Mouse (Mus musculus) layer of hippocampus, adult 11-12 months (tissue): ENCODE measurements around the gene Prkaa1.
"Not testable (repeated sequence)": the region's sequence is repeated elsewhere in the genome, so short reads cannot be mapped to it uniquely, and the experiment has no call there.

Source experiments
- DNase-seq: peaks from one replicate; pipeline ENCODE4 v3.0.0; 2022; ENCODE audit warnings: low spot score

Prkaa1 gene

GRCm38 (mm10) chr15:5129111-5129805 lies 14.4 kb upstream of the Prkaa1 start:
- DNase-seq, result no peak

- DNase-seq, result not testable (repeated sequence)
Measured at GRCm38 (mm10) chr15:5130887-5131668, 12.6 kb upstream of the Prkaa1 start.

DNA sequence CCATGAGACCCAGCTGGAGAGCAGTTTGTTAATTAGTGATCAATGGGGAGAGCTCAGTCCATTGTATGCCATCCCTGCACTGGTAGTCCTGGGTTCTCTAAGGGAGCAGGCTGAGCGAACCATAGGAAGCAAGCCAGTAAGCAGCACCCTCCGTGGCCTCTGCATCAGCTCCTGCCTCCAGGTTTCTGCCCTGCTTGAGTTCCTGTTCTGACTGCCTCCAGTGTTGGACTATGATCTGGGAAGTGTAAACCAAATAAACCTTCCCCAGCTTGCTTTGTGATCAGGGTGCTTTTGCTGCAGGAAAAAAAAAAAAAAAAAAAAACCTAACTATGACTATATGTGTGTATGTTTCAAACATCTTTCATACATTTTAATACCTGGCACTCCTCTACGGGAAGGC lies 10.4 kb upstream of the Prkaa1 start:
- DNase-seq, result no peak

- DNase-seq, result no peak
Measured at GRCm38 (mm10) chr15:5134179-5134578, 9.5 kb upstream of the Prkaa1 start.

GRCm38 (mm10) chr15:5134945-5135483 lies 8.6 kb upstream of the Prkaa1 start:
- no peak for DNase-seq

DNA sequence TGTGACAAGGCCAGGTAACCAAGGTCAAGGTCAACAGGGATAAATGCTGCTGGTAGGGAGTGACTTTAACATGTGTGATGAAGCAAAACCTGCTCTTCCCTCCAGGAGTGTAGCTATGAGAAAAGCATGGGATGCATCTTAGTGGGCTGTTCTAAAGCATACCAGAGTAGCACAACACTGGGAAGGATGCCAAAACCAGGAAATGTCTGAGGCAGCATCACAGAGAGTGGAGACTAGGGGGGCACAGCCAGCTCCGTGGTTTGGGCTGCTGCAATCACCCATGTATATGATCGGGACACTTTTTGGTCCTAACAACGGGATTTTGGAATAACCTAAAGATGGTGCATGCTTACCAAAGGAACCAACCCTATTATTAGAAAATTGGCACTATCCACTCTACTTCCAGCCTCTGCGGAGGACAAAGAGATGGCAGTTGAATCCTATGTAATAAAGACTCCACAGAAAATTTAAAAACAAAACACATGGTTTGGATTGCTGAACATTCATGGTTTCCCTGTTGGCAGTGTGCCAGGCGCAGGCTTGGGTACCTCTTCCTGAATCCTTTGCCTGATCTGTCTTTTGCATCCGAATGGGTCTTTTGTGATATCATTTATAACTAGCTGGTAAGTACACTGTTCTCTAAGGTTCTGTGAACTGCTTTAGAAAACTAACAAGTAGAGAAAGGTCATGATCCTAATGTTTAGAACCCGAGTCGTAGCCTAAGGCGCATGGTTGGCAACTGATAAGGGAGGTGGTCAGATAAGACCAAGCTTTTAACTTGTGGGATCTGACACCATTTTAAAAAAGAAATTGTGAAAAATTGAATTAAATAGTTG lies 5.4 kb upstream of the Prkaa1 start:
- DNase-seq, result no peak

GRCm38 (mm10) chr15:5139366-5139765 lies 4.3 kb upstream of the Prkaa1 start:
- no peak for DNase-seq

- no peak for DNase-seq
Measured at GRCm38 (mm10) chr15:5139863-5140262, 3.8 kb upstream of the Prkaa1 start.

DNA sequence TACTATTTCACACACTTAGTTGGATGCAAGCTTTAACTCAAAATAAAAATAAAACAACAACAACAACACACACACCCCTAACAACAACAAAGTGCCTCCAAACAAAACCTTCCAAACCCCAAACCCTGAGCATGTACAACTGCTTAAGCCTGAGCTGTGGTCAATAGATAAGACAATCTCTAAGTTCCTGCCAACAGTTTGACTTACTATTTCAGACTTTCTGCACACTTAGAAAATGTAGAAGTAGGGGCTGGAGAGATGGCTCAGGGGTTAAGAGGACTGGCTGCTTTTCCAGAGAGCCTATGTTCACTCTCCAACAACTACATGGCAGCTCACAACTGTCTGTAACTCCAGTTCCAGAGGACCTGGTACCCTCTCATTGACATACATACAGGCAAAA lies 3.3 kb upstream of the Prkaa1 start:
- DNase-seq, result no peak

GRCm38 (mm10) chr15:5142047-5142446 lies 1.6 kb upstream of the Prkaa1 start:
- DNase-seq, result no peak

DNA sequence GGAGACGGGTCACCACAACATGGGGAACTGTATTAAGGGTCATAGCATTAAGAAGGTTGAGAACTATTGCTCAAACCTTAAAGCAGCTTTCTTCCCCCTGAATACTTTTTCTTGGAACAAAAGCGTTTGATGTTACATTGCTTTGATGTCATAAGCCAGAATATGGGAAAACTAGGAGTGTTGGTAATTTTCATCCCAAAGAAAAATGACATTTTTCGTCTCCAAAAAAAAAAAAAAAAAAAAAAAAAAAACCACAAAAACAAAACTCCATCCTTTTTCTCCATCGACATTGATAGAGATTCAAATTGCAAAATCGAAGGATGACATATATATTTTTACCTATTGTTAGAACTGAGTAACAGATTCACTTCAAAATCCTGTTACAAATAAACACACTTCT lies 947 bp upstream of the Prkaa1 start:
- DNase-seq, result no peak

- no peak for DNase-seq
Measured at GRCm38 (mm10) chr15:5144021-5144778, 539 bp downstream of the Prkaa1 start.

- DNase-seq, result no peak
Measured at GRCm38 (mm10) chr15:5145196-5145945, 1.7 kb downstream of the Prkaa1 start.

- DNase-seq, result no peak
Measured at GRCm38 (mm10) chr15:5149187-5149586, 5.5 kb downstream of the Prkaa1 start.

DNA sequence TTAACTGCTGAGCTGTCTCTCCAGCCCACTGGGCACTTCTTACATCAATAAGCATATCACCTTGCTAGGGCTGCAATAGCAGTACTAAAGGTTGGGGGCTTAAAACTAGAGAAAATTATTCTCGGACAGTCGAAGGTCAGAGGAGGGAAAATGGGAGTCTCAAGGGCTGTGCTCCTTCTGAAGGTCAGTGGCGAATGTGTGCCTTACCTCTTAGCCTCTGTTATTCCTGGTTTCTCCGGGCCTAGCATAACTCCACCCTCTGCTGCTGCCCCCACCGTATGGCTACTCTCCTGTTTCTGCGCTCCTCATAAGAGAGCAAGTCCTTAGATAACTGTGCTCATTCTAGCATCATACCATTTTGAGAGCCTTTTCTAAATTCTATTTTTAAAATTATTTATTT lies 8.5 kb downstream of the Prkaa1 start:
- DNase-seq, result no peak

- no peak for DNase-seq
Measured at GRCm38 (mm10) chr15:5154621-5155020, 11.0 kb downstream of the Prkaa1 start.

DNA sequence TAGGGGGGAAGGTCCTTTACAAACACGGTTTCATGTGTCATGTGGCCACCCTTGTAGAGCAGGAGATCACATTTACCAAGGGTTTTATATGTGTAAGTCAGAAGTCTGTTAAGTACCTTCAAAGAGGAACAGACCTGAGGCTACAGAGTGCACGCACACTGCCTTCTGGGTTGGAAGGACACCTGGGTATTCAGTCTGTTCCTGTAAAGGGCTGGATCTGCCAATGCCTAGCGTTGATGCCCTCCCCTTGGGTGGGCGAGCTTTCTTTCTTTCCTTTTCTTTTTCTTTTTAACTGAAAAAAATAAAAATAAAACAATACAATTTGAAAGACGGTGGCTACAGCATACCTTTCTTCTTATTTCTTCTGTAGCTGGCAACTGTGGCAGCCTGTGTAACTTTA lies 11.4 kb downstream of the Prkaa1 start:
- DNase-seq, result no peak

DNA sequence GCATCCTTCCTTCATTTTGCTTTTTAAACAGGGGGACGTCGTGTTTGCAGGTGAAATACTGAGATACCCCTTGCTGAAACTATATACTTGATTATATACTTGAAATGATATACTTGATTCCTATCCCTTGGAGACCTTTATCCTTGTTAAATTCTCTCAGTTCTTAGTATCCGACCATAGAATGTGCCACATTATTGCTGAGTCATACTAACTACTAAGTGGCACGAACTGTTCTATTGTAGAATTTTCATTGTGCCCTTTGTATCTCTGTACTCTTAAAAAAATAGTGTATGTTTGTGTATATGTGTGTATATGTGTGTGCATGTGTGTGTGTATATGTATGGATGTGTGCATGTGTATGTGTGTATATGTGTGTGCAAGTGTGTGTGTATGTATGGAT lies 12.7 kb downstream of the Prkaa1 start:
- DNase-seq, result no peak

GRCm38 (mm10) chr15:5157386-5157785 lies 13.7 kb downstream of the Prkaa1 start:
- no peak for DNase-seq

- no peak for DNase-seq
Measured at GRCm38 (mm10) chr15:5158827-5159226, 15.2 kb downstream of the Prkaa1 start.
